Mouse (Mus musculus) G1E (cell line): Measurements from ENCODE around the gene Plac1. TPM values are rescaled to one million over a fixed set of nuclear protein-coding genes. Genes with fewer than 3 reads are reported as not detected.

Source experiments
- ATAC-seq: 2 replicates; pipeline ENCODE4 v1.8.0; 2016; ENCODE audit warnings: mild to moderate bottlenecking; ENCODE audit not compliant: insufficient number of reproducible peaks, poor library complexity, low FRiP score, severe bottlenecking; ENCODE audit errors: extremely low read depth
- DNase-seq: peaks from one replicate; pipeline ENCODE4 v3.0.0; 2012; ENCODE audit warnings: low spot score
- H3K27me3 ChIP-seq: 2 replicates; pipeline ENCODE4 v1.6.1; 2012; ENCODE audit warnings: mild to moderate bottlenecking, low read length, inconsistent platforms; ENCODE audit not compliant: insufficient read depth
- H3K36me3 ChIP-seq: replicated peaks from 2 replicates; pipeline ENCODE3; 2012; ENCODE audit warnings: mild to moderate bottlenecking, inconsistent platforms
- H3K4me1 ChIP-seq: 2 replicates; pipeline ENCODE4 v1.6.1; 2012; ENCODE audit warnings: low read depth, low read length, inconsistent platforms, mixed read lengths; ENCODE audit not compliant: insufficient read depth
- H3K4me3 ChIP-seq: 2 replicates; pipeline ENCODE4 v1.5.1; 2012; ENCODE audit warnings: low read depth, mild to moderate bottlenecking, inconsistent platforms, low read length, moderate library complexity, mixed read lengths
- H3K9me3 ChIP-seq: replicated peaks from 2 replicates; pipeline ENCODE4 v1.6.1; 2012; ENCODE audit warnings: inconsistent platforms
- CTCF ChIP-seq: IDR thresholded peaks from 2 replicates; pipeline ENCODE4 v1.5.1; 2012; ENCODE audit warnings: low read depth, low read length, inconsistent platforms, mixed read lengths
- GATA1 ChIP-seq: IDR thresholded peaks from 2 replicates; pipeline ENCODE4 v1.6.1; 2012; ENCODE audit warnings: borderline replicate concordance, low read length, inconsistent platforms, mixed read lengths
- GATA2 ChIP-seq: IDR thresholded peaks from 2 replicates; pipeline ENCODE4 v1.6.1; 2012; ENCODE audit warnings: low read depth, low read length, inconsistent platforms, borderline replicate concordance
- POLR2AphosphoS5 ChIP-seq: IDR thresholded peaks from 2 replicates; pipeline ENCODE4 v1.6.1; 2012; ENCODE audit warnings: low read depth, low read length, inconsistent platforms; ENCODE audit not compliant: insufficient replicate concordance
- TAL1 ChIP-seq: conservative IDR thresholded peaks from 2 replicates; pipeline ENCODE4 v1.6.1; 2012; ENCODE audit warnings: low read depth, low read length, inconsistent platforms, mixed read lengths
- polyA plus RNA-seq: library from polyadenylated mRNA; stranded (reverse); fragments of >175 nt; gene quantifications from 2 replicates; pipeline ENCODE4 v1.2.3, GENCODE M21; 2012
- total RNA-seq, 2 experiments: library from RNA; stranded (forward) in 1 of 2; stranded (reverse) in 1 of 2; fragments of 200-1000 nt in 1 of 2; fragments of >200 nt in 1 of 2; fragmentation: Nextera tagmentation in 1 of 2; gene quantifications; 2 replicates each; pipeline ENCODE4 v1.2.3; 2014 to 2017

The Plac1 gene
- total and polyA plus RNA-seq, 3 experiments, result not detected

GRCm38 (mm10) chrX:53266186-53266585, 26.3 kb upstream of the Plac1 start:
- TF ChIP-seq GATA2 (no peak), POLR2AphosphoS5 (no peak), GATA1 (no peak), CTCF (no peak), TAL1 (no peak)
- H3K36me3 ChIP-seq, result peaks cover 7% of the 10 kb centered on the region
- H3K4me1 ChIP-seq, result peaks cover 17% of the 10 kb centered on the region
- no peaks in the 10 kb centered on the region for H3K9me3 ChIP-seq
- no peak for DNase-seq
- ATAC-seq, result no peak
- no peaks in the 10 kb centered on the region for H3K27me3 ChIP-seq
- no peak overlapping the region; the same call in 1 of the 2 replicates for H3K4me3 ChIP-seq

- no peaks in the 10 kb centered on the region for H3K4me1 ChIP-seq
- no peaks in the 10 kb centered on the region for H3K9me3 ChIP-seq
- DNase-seq, result no peak
- H3K27me3 ChIP-seq, result no peaks in the 10 kb centered on the region
- H3K4me3 ChIP-seq, result no peak overlapping the region
- H3K36me3 ChIP-seq, result peaks cover 42% of the 10 kb centered on the region
- TF ChIP-seq POLR2AphosphoS5 (no peak), TAL1 (no peak), CTCF (no peak), GATA1 (no peak), GATA2 (no peak)
- no peak for ATAC-seq
Observed at GRCm38 (mm10) chrX:53255195-53255594, 15.3 kb upstream of the Plac1 start.

GRCm38 (mm10) chrX:53237971-53238370, 1.9 kb downstream of the Plac1 start:
- TF ChIP-seq TAL1 (no peak), POLR2AphosphoS5 (no peak), GATA2 (no peak), GATA1 (no peak), CTCF (no peak)
- ATAC-seq (no peak; the same call in 1 of the 2 replicates), DNase-seq (no peak)
- no peak overlapping the region for H3K4me3 ChIP-seq
- H3K9me3 ChIP-seq, result no peaks in the 10 kb centered on the region
- H3K27me3 ChIP-seq, result no peaks in the 10 kb centered on the region
- no peaks in the 10 kb centered on the region for H3K36me3 ChIP-seq
- H3K4me1 ChIP-seq, result no peaks in the 10 kb centered on the region

- H3K4me3 ChIP-seq, result no peak overlapping the region
- H3K4me1 ChIP-seq, result no peaks in the 10 kb centered on the region
- H3K27me3 ChIP-seq, result 0 out of 2 replicates have a peak, but pooled peaks cover 2% of the 10 kb centered on the region
- no peak for TF ChIP-seq GATA1
- TF ChIP-seq GATA2, result no peak
- no peak for TF ChIP-seq CTCF
- TF ChIP-seq TAL1, result no peak
- TF ChIP-seq POLR2AphosphoS5, result no peak
- no peak for DNase-seq
- H3K36me3 ChIP-seq, result no peaks in the 10 kb centered on the region
- no peak for ATAC-seq
- H3K9me3 ChIP-seq, result no peaks in the 10 kb centered on the region
Observed at GRCm38 (mm10) chrX:53236404-53236803, 3.5 kb downstream of the Plac1 start.

GRCm38 (mm10) chrX:53233689-53234088, 6.2 kb downstream of the Plac1 start:
- Histone ChIP-seq H3K27me3 (0 out of 2 replicates have a peak, but pooled peaks cover 2% of the 10 kb centered on the region), H3K36me3 (no peaks in the 10 kb centered on the region), H3K4me3 (no peak overlapping the region), H3K9me3 (no peaks in the 10 kb centered on the region), H3K4me1 (no peaks in the 10 kb centered on the region)
- DNase-seq, result no peak
- ATAC-seq, result no peak
- TF ChIP-seq GATA1, result no peak
- no peak for TF ChIP-seq POLR2AphosphoS5
- no peak for TF ChIP-seq GATA2
- TF ChIP-seq TAL1, result no peak
- no peak for TF ChIP-seq CTCF

- no peak for DNase-seq
- H3K4me3 ChIP-seq, result no peak overlapping the region
Observed at GRCm38 (mm10) chrX:53231965-53232364, 7.9 kb downstream of the Plac1 start.

GRCm38 (mm10) chrX:53224353-53224944, 15.5 kb downstream of the Plac1 start:
- no peak for TF ChIP-seq TAL1
- Histone ChIP-seq H3K4me3 (no peak overlapping the region), H3K36me3 (no peaks in the 10 kb centered on the region), H3K9me3 (no peaks in the 10 kb centered on the region), H3K4me1 (no peaks in the 10 kb centered on the region), H3K27me3 (no peaks in the 10 kb centered on the region)
- no peak for DNase-seq
- ATAC-seq, result no peak

More at GRCm38 (mm10) chrX:53231965-53232364, 7.9 kb downstream of the Plac1 start:
- TF ChIP-seq GATA1, result no peak
- no peak for TF ChIP-seq POLR2AphosphoS5
- no peak for TF ChIP-seq GATA2
- TF ChIP-seq TAL1, result no peak
- TF ChIP-seq CTCF, result no peak
- H3K27me3 ChIP-seq, result 0 out of 2 replicates have a peak, but pooled peaks cover 2% of the 10 kb centered on the region
- ATAC-seq, result no peak
- no peaks in the 10 kb centered on the region for H3K36me3 ChIP-seq
- no peaks in the 10 kb centered on the region for H3K4me1 ChIP-seq
- no peaks in the 10 kb centered on the region for H3K9me3 ChIP-seq
